Mouse (Mus musculus) testis, adult 2 months (tissue): Measurements from ENCODE around the gene Slc39a2.

Experiments
- CTCF ChIP-seq: fragments of 200-500 bp; IDR thresholded peaks from 2 replicates; pipeline ENCODE4 v1.5.1; 2012; ENCODE audit warnings: low read depth, mild to moderate bottlenecking, inconsistent platforms, low read length, moderate library complexity; ENCODE audit not compliant: control insufficient read depth, insufficient read depth, insufficient replicate concordance
- POLR2A ChIP-seq: fragments of 200-500 bp; IDR thresholded peaks from 2 replicates; pipeline ENCODE4 v1.6.1; 2012; ENCODE audit warnings: low read depth, mild to moderate bottlenecking, inconsistent platforms, low read length, moderate library complexity; ENCODE audit not compliant: control insufficient read depth

DNA sequence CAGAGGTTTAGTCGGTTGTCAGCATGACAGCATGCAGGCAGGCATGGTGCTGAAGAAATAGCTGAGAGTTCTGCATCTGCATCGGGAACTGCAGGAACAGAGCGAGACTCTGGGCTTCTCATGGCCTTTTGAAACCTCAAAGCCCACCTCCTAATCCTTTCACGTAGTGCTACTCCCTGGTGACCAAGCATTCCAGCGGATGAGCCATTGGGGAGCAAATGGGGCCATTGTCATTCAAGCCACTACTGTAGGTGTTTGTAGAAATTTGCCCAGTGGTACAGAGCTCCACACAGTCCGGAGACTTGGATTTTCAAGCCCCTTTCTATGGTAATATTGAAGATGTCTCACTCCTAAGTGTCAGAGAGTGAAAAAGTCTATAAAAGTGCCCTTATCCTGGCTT lies 6.6 kb upstream of the Slc39a2 start:
- no peak for TF ChIP-seq CTCF
- no peak for TF ChIP-seq POLR2A
